Mouse (Mus musculus) MEL (cell line): ENCODE results near the gene Mief1. TPM values are rescaled to one million over a fixed set of nuclear protein-coding genes. Genes with fewer than 3 reads are reported as not detected.

Experiments used
- DNase-seq: peaks from one replicate; pipeline ENCODE4 v3.0.0; 2011; ENCODE audit warnings: low read depth, low spot score
- H3K27ac ChIP-seq: 2 replicates; pipeline ENCODE4 v1.5.1; 2012; ENCODE audit warnings: low read depth, mild to moderate bottlenecking, control low read depth, low read length, moderate library complexity; ENCODE audit not compliant: control insufficient read depth
- H3K27me3 ChIP-seq, 2 experiments: fragments of 150-350 bp in 1 of 2; sonication (generic) in 1 of 2; 2 replicates each; pipeline ENCODE4 v1.6.1; 2012; ENCODE audit warnings: low read length in 2 of 2, mild to moderate bottlenecking in 2 of 2, improper control_type of control experiment in 1 of 2, moderate library complexity in 1 of 2; ENCODE audit not compliant: insufficient read depth in 2 of 2, control insufficient read depth in 1 of 2
- H3K36me3 ChIP-seq, 2 experiments: 2 replicates each; pipeline ENCODE4 v1.6.1; 2012 to 2014; ENCODE audit warnings: low read length in 2 of 2, improper control_type of control experiment in 1 of 2, inconsistent platforms in 1 of 2, mild to moderate bottlenecking in 1 of 2; ENCODE audit not compliant: insufficient read depth in 2 of 2, control insufficient read depth in 1 of 2
- H3K4me1 ChIP-seq, 2 experiments: fragments of 150-350 bp in 1 of 2; sonication (generic) in 1 of 2; 2 replicates each; pipeline ENCODE4 v1.6.1; 2012; ENCODE audit warnings: low read length in 2 of 2, improper control_type of control experiment in 1 of 2, mild to moderate bottlenecking in 1 of 2; ENCODE audit not compliant: insufficient read depth in 2 of 2, control insufficient read depth in 1 of 2
- H3K4me3 ChIP-seq, 2 experiments: fragments of 150-350 bp in 1 of 2; sonication (generic) in 1 of 2; 2 replicates each; pipeline ENCODE4 v1.5.1; 2012; ENCODE audit warnings: low read depth in 2 of 2, low read length in 2 of 2, mild to moderate bottlenecking in 2 of 2, moderate library complexity in 2 of 2, control low read depth in 1 of 2, improper control_type of control experiment in 1 of 2; ENCODE audit not compliant: control insufficient read depth in 1 of 2, insufficient read depth in 1 of 2
- H3K79me2 ChIP-seq: 2 replicates; pipeline ENCODE4 v1.6.1; 2012; ENCODE audit warnings: mild to moderate bottlenecking, low read length, moderate library complexity; ENCODE audit not compliant: control insufficient read depth, poor library complexity, insufficient read depth
- H3K9ac ChIP-seq: 2 replicates; pipeline ENCODE4 v1.6.1; 2012; ENCODE audit warnings: low read depth, mild to moderate bottlenecking, control low read depth, low read length, moderate library complexity; ENCODE audit not compliant: control insufficient read depth, poor library complexity, severe bottlenecking
- H3K9me3 ChIP-seq: fragments of 150-350 bp; sonication (generic); replicated peaks from 2 replicates; pipeline ENCODE4 v1.6.1; 2012; ENCODE audit warnings: mild to moderate bottlenecking, low read length, improper control_type of control experiment, moderate library complexity; ENCODE audit not compliant: insufficient read depth
- BHLHE40 ChIP-seq: IDR thresholded peaks from 2 replicates; pipeline ENCODE4 v1.6.1; 2012; ENCODE audit warnings: low read depth, mild to moderate bottlenecking, inconsistent platforms, low read length, improper control_type of control experiment, borderline replicate concordance
- CHD1 ChIP-seq: IDR thresholded peaks from 2 replicates; pipeline ENCODE4 v1.6.1; 2012; ENCODE audit warnings: low read depth, mild to moderate bottlenecking, inconsistent platforms, low read length, improper control_type of control experiment
- CHD2 ChIP-seq: IDR thresholded peaks from 2 replicates; pipeline ENCODE4 v1.6.1; 2011; ENCODE audit warnings: low read length, improper control_type of control experiment
- ELF1 ChIP-seq: IDR thresholded peaks from 2 replicates; pipeline ENCODE4 v1.6.1; 2014; ENCODE audit warnings: low read depth, mild to moderate bottlenecking, inconsistent platforms, low read length, improper control_type of control experiment, moderate library complexity
- GABPA ChIP-seq: IDR thresholded peaks from 2 replicates; pipeline ENCODE4 v1.6.1; 2012; ENCODE audit warnings: low read depth, mild to moderate bottlenecking, inconsistent platforms, low read length, improper control_type of control experiment, moderate library complexity
- JUND ChIP-seq: IDR thresholded peaks from 2 replicates; pipeline ENCODE4 v1.6.1; 2011; ENCODE audit warnings: low read depth, mild to moderate bottlenecking, improper control_type of control experiment, low read length
- MAX ChIP-seq: IDR thresholded peaks from 2 replicates; pipeline ENCODE4 v1.6.1; 2011; ENCODE audit warnings: low read length, improper control_type of control experiment
- MXI1 ChIP-seq: IDR thresholded peaks from 2 replicates; pipeline ENCODE4 v1.6.1; 2011; ENCODE audit warnings: mild to moderate bottlenecking, low read depth, low read length, improper control_type of control experiment
- MYB ChIP-seq: IDR thresholded peaks from 2 replicates; pipeline ENCODE4 v1.6.1; 2011; ENCODE audit warnings: mild to moderate bottlenecking, low read depth, low read length, improper control_type of control experiment
- MYC ChIP-seq: IDR thresholded peaks from 2 replicates; pipeline ENCODE4 v1.6.1; 2011; ENCODE audit warnings: low read depth, mild to moderate bottlenecking, low read length, improper control_type of control experiment, moderate library complexity
- POLR2A ChIP-seq, 2 experiments: IDR thresholded peaks; 2 replicates each; pipeline ENCODE4 v1.6.1; 2011 to 2012; ENCODE audit warnings: low read length in 2 of 2, mild to moderate bottlenecking in 2 of 2, control low read depth in 1 of 2, improper control_type of control experiment in 1 of 2, low read depth in 1 of 2, moderate library complexity in 1 of 2; ENCODE audit not compliant: control insufficient read depth in 1 of 2, insufficient read depth in 1 of 2, poor library complexity in 1 of 2
- RAD21 ChIP-seq: IDR thresholded peaks from 2 replicates; pipeline ENCODE4 v1.6.1; 2011; ENCODE audit warnings: mild to moderate bottlenecking, low read depth, low read length, improper control_type of control experiment
- RCOR1 ChIP-seq: IDR thresholded peaks from 2 replicates; pipeline ENCODE4 v1.6.1; 2012; ENCODE audit warnings: low read depth, mild to moderate bottlenecking, inconsistent platforms, low read length, improper control_type of control experiment
- SIN3A ChIP-seq: IDR thresholded peaks from 2 replicates; pipeline ENCODE4 v1.6.1; 2012; ENCODE audit warnings: low read length, improper control_type of control experiment, inconsistent platforms
- UBTF ChIP-seq: IDR thresholded peaks from 2 replicates; pipeline ENCODE4 v1.6.1; 2012; ENCODE audit warnings: low read depth, mild to moderate bottlenecking, inconsistent platforms, low read length, improper control_type of control experiment, moderate library complexity, borderline replicate concordance; ENCODE audit not compliant: insufficient read depth
- USF1 ChIP-seq: IDR thresholded peaks from 2 replicates; pipeline ENCODE4 v1.6.1; 2014; ENCODE audit warnings: low read depth, mild to moderate bottlenecking, inconsistent platforms, low read length, improper control_type of control experiment, moderate library complexity
- USF2 ChIP-seq, 2 experiments: IDR thresholded peaks; 2 replicates each; pipeline ENCODE4 v1.6.1; 2011 to 2012; ENCODE audit warnings: improper control_type of control experiment in 2 of 2, low read length in 2 of 2, borderline replicate concordance in 1 of 2, inconsistent platforms in 1 of 2, low read depth in 1 of 2, mild to moderate bottlenecking in 1 of 2; ENCODE audit not compliant: insufficient read depth in 1 of 2
- ZC3H11A ChIP-seq: IDR thresholded peaks from 2 replicates; pipeline ENCODE4 v1.6.1; 2012; ENCODE audit warnings: low read depth, mild to moderate bottlenecking, inconsistent platforms, low read length, improper control_type of control experiment
- ZKSCAN1 ChIP-seq: IDR thresholded peaks from 2 replicates; pipeline ENCODE4 v1.6.1; 2012; ENCODE audit warnings: low read depth, mild to moderate bottlenecking, inconsistent platforms, low read length, improper control_type of control experiment, moderate library complexity
- ZMIZ1 ChIP-seq: IDR thresholded peaks from 2 replicates; pipeline ENCODE4 v1.6.1; 2012; ENCODE audit warnings: low read depth, mild to moderate bottlenecking, inconsistent platforms, low read length, improper control_type of control experiment, moderate library complexity
- polyA plus RNA-seq, 2 experiments: library from polyadenylated mRNA; stranded (reverse) in 1 of 2; unstranded in 1 of 2; fragments of >175 nt in 1 of 2; fragments of >200 nt in 1 of 2; gene quantifications; 2 replicates each; pipeline versions ENCODE4 v1.2.1 to v1.2.4; 2012; ENCODE audit warnings: low replicate concordance in 2 of 2, low read depth in 1 of 2; ENCODE audit not compliant: insufficient read length in 2 of 2, insufficient read depth in 1 of 2, missing spikeins in 1 of 2
- total RNA-seq: library from RNA; depleted of rRNA; stranded (reverse); fragments of 300-350 nt; gene quantifications from 2 replicates; pipeline ENCODE4 v1.2.3, GENCODE M21; 2012

Mief1 gene
- total and polyA plus RNA-seq, 3 experiments: 34.6 to 41.5 TPM; not detected in 1

DNA sequence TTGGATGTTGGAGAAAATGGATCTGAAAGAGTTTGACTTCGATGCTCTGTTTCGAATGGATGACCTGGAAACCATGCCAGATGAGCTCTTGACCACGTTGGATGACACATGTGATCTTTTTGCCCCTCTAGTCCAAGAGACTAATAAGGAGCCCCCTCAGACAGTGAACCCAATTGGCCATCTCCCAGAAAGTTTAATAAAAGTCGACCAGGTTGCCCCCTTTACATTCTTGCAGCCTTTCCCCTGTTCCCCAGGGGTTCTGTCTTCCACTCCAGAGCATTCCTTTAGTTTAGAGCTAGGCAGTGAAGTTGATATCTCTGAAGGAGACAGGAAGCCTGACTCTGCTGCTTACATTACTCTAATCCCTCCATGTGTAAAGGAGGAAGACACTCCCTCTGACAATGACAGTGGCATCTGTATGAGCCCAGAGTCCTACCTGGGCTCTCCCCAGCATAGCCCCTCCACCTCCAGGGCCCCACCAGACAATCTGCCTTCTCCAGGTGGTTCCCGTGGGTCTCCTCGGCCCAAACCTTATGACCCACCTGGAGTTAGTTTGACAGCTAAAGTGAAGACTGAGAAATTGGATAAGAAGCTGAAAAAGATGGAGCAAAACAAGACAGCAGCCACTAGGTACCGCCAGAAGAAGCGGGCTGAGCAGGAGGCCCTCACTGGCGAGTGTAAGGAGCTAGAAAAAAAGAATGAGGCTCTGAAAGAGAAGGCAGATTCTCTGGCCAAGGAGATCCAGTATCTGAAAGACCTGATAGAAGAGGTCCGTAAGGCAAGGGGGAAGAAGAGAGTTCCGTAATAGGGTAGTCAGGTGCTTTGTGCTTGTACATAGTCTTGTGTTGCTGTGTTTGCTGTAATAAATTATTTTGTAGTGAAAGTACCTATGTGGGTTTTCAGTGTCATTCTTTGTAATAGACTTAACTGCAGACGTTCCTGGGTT, 23.1 kb downstream of the Mief1 start:
- Histone ChIP-seq H3K27ac (peak overlapping the region; percentile 95), H3K4me1 (peaks cover 0 to 11% of the 10 kb centered on the region in 2 experiments; a peak in 2 of 4 replicates), H3K4me3 (peak overlapping the region; percentile 73 to 79), H3K27me3 (no peaks in the 10 kb centered on the region), H3K9me3 (no peaks in the 10 kb centered on the region), H3K9ac (peak overlapping the region; percentile 93), H3K79me2 (peaks cover 24% of the 10 kb centered on the region), H3K36me3 (peaks cover 7 to 11% of the 10 kb centered on the region in 2 experiments; a peak in 3 of 4 replicates)
- no peak for TF ChIP-seq SIN3A
- TF ChIP-seq USF1: no peak
- peak in 1 of 2 experiments; percentile 27; a peak in 1 of 4 replicates for TF ChIP-seq POLR2A (IDR thresholded peaks at IDR 0.05; ENCODE audit: control insufficient read depth in 1 of 2, insufficient read depth in 1 of 2, low read depth in 1 of 2, low read length in 2 of 2, poor library complexity in 1 of 2)
- peak; percentile 47; the same call in 1 of the 2 replicates for TF ChIP-seq MXI1
- TF ChIP-seq ELF1: no peak
- no peak for TF ChIP-seq GABPA
- TF ChIP-seq UBTF: no peak
- TF ChIP-seq ZMIZ1: peak; percentile 14; the same call in 1 of the 2 replicates
- TF ChIP-seq JUND: no peak
- no peak for TF ChIP-seq CHD2
- TF ChIP-seq MYB: no peak
- TF ChIP-seq ZKSCAN1: no peak
- 0 out of 2 replicates have a peak, but pooled peaks have one; percentile 30 for TF ChIP-seq MYC
- TF ChIP-seq RAD21: no peak
- TF ChIP-seq RCOR1: no peak
- 0 out of 2 replicates have a peak, but pooled peaks have one; percentile 53 for TF ChIP-seq MAX
- TF ChIP-seq BHLHE40: no peak
- TF ChIP-seq CHD1: peak; percentile 83; the same call in 1 of the 2 replicates
- no peak for TF ChIP-seq USF2 (IDR thresholded peaks at IDR 0.05; ENCODE audit: borderline replicate concordance in 1 of 2, insufficient read depth in 1 of 2, low read depth in 1 of 2, low read length in 2 of 2)
- no peak for TF ChIP-seq ZC3H11A
- peak; percentile 41 for DNase-seq
